ENCODE assay signal across 8 mouse cellular contexts in the genomic region with DNA sequence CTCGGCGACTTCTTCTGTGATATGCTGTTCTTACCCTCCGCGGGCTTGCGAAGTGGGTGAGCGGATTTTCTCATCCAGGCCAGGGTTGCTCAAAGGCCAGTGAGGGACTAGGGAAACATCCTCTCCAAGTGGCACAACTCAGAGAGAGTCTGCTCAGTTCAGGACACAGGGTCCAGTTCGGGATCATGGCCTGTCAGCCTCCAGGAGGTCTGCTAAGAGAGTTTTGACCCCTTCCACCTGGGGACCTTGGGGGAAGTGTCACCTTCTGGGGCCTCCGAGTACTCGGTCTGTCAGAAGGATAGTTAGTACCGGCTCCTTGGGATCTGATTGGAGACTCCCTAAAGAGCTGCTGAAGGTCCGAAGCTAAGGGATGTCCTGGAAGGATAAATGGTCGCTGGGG. TPM values are rescaled to one million over a fixed set of nuclear protein-coding genes. Genes with fewer than 3 reads are reported as not detected.
DNase-seq lines count a peak whose midpoint lies in the region; ATAC-seq and TF ChIP-seq lines count a peak whose summit lies in the region.

No protein-coding gene starts in this region.

- WGBS in forebrain, embryonic 11.5 days: 4% methylated on average over 12 of the region's 12 CpGs
- WGBS in limb, embryonic 12.5 days: 3% methylated on average over 12 of the region's 12 CpGs
- 2% methylated on average over 12 of the region's 12 CpGs for WGBS in neural tube, embryonic 15.5 days

- peak overlapping the region; percentile 88 for H3K4me2 ChIP-seq in forebrain, embryonic 11.5 days (ENCODE audit: low read depth, low read length, severe bottlenecking)
- H3K4me2 ChIP-seq in limb, embryonic 12.5 days: peak overlapping the region; percentile 96
- peak overlapping the region; percentile 95 for H3K4me2 ChIP-seq in neural tube, embryonic 15.5 days

- H3K27me3 ChIP-seq in forebrain, embryonic 11.5 days (ENCODE audit: control insufficient read depth, insufficient read depth, low read length): peaks cover 72% of the 10 kb centered on the region
- H3K27me3 ChIP-seq in limb, embryonic 12.5 days: peaks cover 97% of the 10 kb centered on the region
- H3K27me3 ChIP-seq in neural tube, embryonic 15.5 days (replicated peaks): peaks cover 88% of the 10 kb centered on the region

- no peak for ATAC-seq in forebrain, embryonic 11.5 days (replicated peaks; ENCODE audit: low FRiP score)
- ATAC-seq in limb, embryonic 12.5 days (ENCODE audit: insufficient number of reproducible peaks, insufficient read depth, low FRiP score, low TSS enrichment, low read depth): no peak
- no peak for ATAC-seq in neural tube, embryonic 15.5 days (ENCODE audit: low FRiP score)

- H3K9me3 ChIP-seq in forebrain, embryonic 11.5 days (ENCODE audit: control insufficient read depth, low read length): no peaks in the 10 kb centered on the region
- no peaks in the 10 kb centered on the region for H3K9me3 ChIP-seq in limb, embryonic 12.5 days
- H3K9me3 ChIP-seq in neural tube, embryonic 15.5 days (replicated peaks): no peaks in the 10 kb centered on the region

- peak overlapping the region; percentile 47; the same call in 1 of the 2 replicates for H3K9ac ChIP-seq in forebrain, embryonic 11.5 days (ENCODE audit: low read length)
- H3K9ac ChIP-seq in limb, embryonic 12.5 days (replicated peaks): peak overlapping the region; percentile 61
- peak overlapping the region; percentile 55 for H3K9ac ChIP-seq in neural tube, embryonic 15.5 days (replicated peaks)

- peaks cover 25% of the 10 kb centered on the region for H3K4me1 ChIP-seq in forebrain, embryonic 11.5 days (replicated peaks; ENCODE audit: control insufficient read depth, insufficient read depth, low read length)
- H3K4me1 ChIP-seq in limb, embryonic 12.5 days (replicated peaks): peaks cover 89% of the 10 kb centered on the region
- H3K4me1 ChIP-seq in neural tube, embryonic 15.5 days: peaks cover 56% of the 10 kb centered on the region

- DNase-seq in layer of hippocampus, adult 2 months (ENCODE audit: low spot score in 2 of 2): no peak
- no peak for DNase-seq in layer of hippocampus, adult 9-10 months (ENCODE audit: low spot score)
- DNase-seq in forebrain, embryonic 11.5 days (ENCODE audit: low spot score): no peak
- no peak for DNase-seq in frontal cortex, adult 2 months (ENCODE audit: extremely low spot score in 1 of 2, low spot score in 1 of 2)
- DNase-seq in ovary, postnatal 36 days (ENCODE audit: low spot score): no peak
- no peak for DNase-seq in urinary bladder, postnatal 10 days (ENCODE audit: low spot score)

- H3K27ac ChIP-seq in layer of hippocampus, adult 2 months: no peak overlapping the region
- H3K27ac ChIP-seq in forebrain, embryonic 11.5 days (ENCODE audit: low read depth, low read length): no peak overlapping the region
- 0 out of 2 replicates have a peak overlapping the region, but pooled peaks have one; percentile 26 for H3K27ac ChIP-seq in limb, embryonic 12.5 days
- no peak overlapping the region for H3K27ac ChIP-seq in neural tube, embryonic 15.5 days (replicated peaks)

- H3K4me3 ChIP-seq in layer of hippocampus, adult 2 months: peak overlapping the region; percentile 57
- H3K4me3 ChIP-seq in forebrain, embryonic 11.5 days (ENCODE audit: low read depth, low read length): peak overlapping the region; percentile 42
- H3K4me3 ChIP-seq in limb, embryonic 12.5 days (replicated peaks): peak overlapping the region; percentile 71
- peak overlapping the region; percentile 52 for H3K4me3 ChIP-seq in neural tube, embryonic 15.5 days (replicated peaks)

- no peaks in the 10 kb centered on the region for H3K36me3 ChIP-seq in forebrain, embryonic 11.5 days (ENCODE audit: control insufficient read depth, insufficient read depth, low read length)
- no peaks in the 10 kb centered on the region; the same call in 1 of the 2 replicates for H3K36me3 ChIP-seq in limb, embryonic 12.5 days
- H3K36me3 ChIP-seq in neural tube, embryonic 15.5 days: no peaks in the 10 kb centered on the region

- no peak for TF ChIP-seq CTCF in layer of hippocampus, adult 2 months (conservative IDR thresholded peaks at IDR 0.05)

RNA-seq across cellular contexts. Expression of gene Wnt11, which starts 4.4 kb away (rescaled TPM):
- total RNA-seq in layer of hippocampus, adult 2 months (2021): 1 to 10 TPM; 2.0 to 2.5 TPM
- polyA plus RNA-seq in forebrain, embryonic 11.5 days (2014; fragmentation: Nextera tagmentation; extraction: Ambion mirVana): 0.76 and 1.0 TPM in 2 replicates
- 44.4 and 67.0 TPM in 2 replicates for polyA plus RNA-seq in limb, embryonic 12.5 days (2016; fragmentation: Nextera tagmentation; extraction: Ambion mirVana)
- polyA plus RNA-seq in neural tube, embryonic 15.5 days (2015; fragmentation: Nextera tagmentation; extraction: Ambion mirVana): 1.9 and 2.5 TPM in 2 replicates
- polyA plus RNA-seq in frontal cortex, adult 2 months (2012; rRNA removed): 0.82 and 0.90 TPM in 2 replicates

Comparison
In these comparisons a context has a peak if more than half of its experiments do, and no peak if none do; other contexts are left out.
1. RNA of gene Wnt11, which starts 4.4 kb away (polyA plus RNA-seq): 44.4 to 67.0 TPM in limb, embryonic 12.5 days; 1.9 to 2.5 TPM in neural tube, embryonic 15.5 days, 0.76 to 1.0 TPM in forebrain, embryonic 11.5 days and 0.82 to 0.90 TPM in frontal cortex, adult 2 months; every median in the first group is over 10 times any median in the second.
2. Peak in every context shown above with its lines, with median percentiles within 50 percentile points of each other: H3K4me3 ChIP-seq, H3K4me2 ChIP-seq and H3K9ac ChIP-seq.